Mouse (Mus musculus): ENCODE results near the gene 1700016C15Rik. TPM values are rescaled to one million over a fixed set of nuclear protein-coding genes. Genes with fewer than 3 reads are reported as not detected.

The 1700016C15Rik gene
- polyA plus RNA-seq, 1 experiment from 2014 or later = not detected

GRCm38 (mm10) chr1:177727883-177728525, 1.6 kb upstream of the 1700016C15Rik start:
- no peak for DNase-seq (ENCODE audit: low spot score)
- H3K27ac ChIP-seq (ENCODE audit: low read depth, low read length) = no peak overlapping the region
- WGBS = 89% methylated on average over 3 of the region's 3 CpGs

DNA sequence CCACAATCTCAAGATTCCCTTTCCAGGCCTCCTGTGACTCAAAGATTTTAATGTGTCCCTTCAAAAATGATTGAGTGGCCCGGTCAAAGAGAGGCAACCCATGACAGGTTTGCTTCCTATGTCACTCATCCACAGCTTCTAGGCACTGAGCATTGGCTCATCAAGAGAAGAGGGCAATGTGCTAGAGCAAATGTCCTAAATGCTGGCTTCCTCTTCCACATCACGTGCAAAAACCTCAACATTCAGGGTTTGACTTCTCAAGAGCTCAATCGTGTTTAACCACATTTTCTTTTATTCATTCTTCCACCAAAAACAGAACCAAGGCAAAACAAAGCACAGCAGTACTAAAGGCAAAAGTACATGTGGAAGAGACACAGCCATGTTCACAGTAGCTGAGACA, 2.4 kb downstream of the 1700016C15Rik start:
- WGBS = 97% methylated on average over 3 of the region's 3 CpGs
- H3K4me1 ChIP-seq (ENCODE audit: control insufficient read depth, insufficient read depth, low read length) = no peaks in the 10 kb centered on the region
- H3K36me3 ChIP-seq (ENCODE audit: control insufficient read depth, insufficient read depth, low read length) = no peaks in the 10 kb centered on the region
- ATAC-seq (no peak), DNase-seq (ENCODE audit: low spot score) (no peak)
- no peaks in the 10 kb centered on the region for H3K27me3 ChIP-seq (replicated peaks; ENCODE audit: control insufficient read depth, insufficient read depth, low read length)
- H3K27ac ChIP-seq (ENCODE audit: low read depth, low read length) = no peak overlapping the region
- H3K9me3 ChIP-seq (replicated peaks; ENCODE audit: control insufficient read depth, low read length) = peaks cover 3% of the 10 kb centered on the region; the same call in 1 of the 2 replicates
- no peak overlapping the region for H3K4me3 ChIP-seq (ENCODE audit: low read depth, low read length)
- H3K9ac ChIP-seq (ENCODE audit: low read length) = no peak overlapping the region
- no peak overlapping the region for H3K4me2 ChIP-seq (ENCODE audit: low read length)

More at GRCm38 (mm10) chr1:177727883-177728525, 1.6 kb upstream of the 1700016C15Rik start:
- no peaks in the 10 kb centered on the region for H3K27me3 ChIP-seq (replicated peaks; ENCODE audit: control insufficient read depth, insufficient read depth, low read length)
- H3K9ac ChIP-seq (ENCODE audit: low read length) = no peak overlapping the region
- H3K36me3 ChIP-seq (ENCODE audit: control insufficient read depth, insufficient read depth, low read length) = no peaks in the 10 kb centered on the region
- no peak for ATAC-seq
- H3K9me3 ChIP-seq (replicated peaks; ENCODE audit: control insufficient read depth, low read length) = peaks cover 3% of the 10 kb centered on the region; the same call in 1 of the 2 replicates
- H3K4me1 ChIP-seq (ENCODE audit: control insufficient read depth, insufficient read depth, low read length) = no peaks in the 10 kb centered on the region
- no peak overlapping the region for H3K4me2 ChIP-seq (ENCODE audit: low read length)
- H3K4me3 ChIP-seq (ENCODE audit: low read depth, low read length) = no peak overlapping the region

DNA sequence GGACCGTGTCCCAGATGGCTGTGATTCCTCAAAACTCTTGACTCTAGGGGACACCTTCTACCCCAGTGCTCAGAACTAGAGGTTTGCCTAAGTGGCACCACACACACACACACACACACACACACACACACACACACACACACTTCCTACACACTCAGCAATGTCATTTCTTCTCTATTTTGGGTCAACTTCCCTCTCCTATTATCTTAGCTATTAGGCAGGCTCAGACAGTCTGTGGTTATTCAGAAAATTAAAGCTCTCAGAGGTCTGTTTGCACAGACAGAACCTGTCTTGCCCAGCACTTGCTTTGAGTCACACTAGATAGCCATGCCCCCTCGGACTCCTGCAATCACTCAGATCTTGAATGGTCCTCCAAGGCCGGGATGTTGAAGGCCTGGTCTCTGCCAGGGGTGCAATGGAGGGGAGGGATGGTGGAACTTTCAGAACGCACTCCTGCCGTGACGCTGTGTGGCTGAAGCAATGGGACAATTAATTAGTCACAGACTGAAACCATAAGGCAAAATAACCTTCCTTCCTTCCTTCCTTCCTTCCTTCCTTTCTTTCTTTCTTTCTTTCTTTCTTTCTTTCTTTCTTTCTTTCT, 8.0 kb downstream of the 1700016C15Rik start:
- Histone ChIP-seq H3K36me3 (ENCODE audit: control insufficient read depth, insufficient read depth, low read length) (no peaks in the 10 kb centered on the region), H3K4me2 (ENCODE audit: low read length) (no peak overlapping the region), H3K9ac (ENCODE audit: low read length) (no peak overlapping the region), H3K27ac (ENCODE audit: low read depth, low read length) (no peak overlapping the region), H3K4me3 (ENCODE audit: low read depth, low read length) (no peak overlapping the region), H3K4me1 (ENCODE audit: control insufficient read depth, insufficient read depth, low read length) (no peaks in the 10 kb centered on the region), H3K9me3 (replicated peaks; ENCODE audit: control insufficient read depth, low read length) (no peaks in the 10 kb centered on the region), H3K27me3 (replicated peaks; ENCODE audit: control insufficient read depth, insufficient read depth, low read length) (no peaks in the 10 kb centered on the region)
- DNase-seq (ENCODE audit: low spot score) = no peak
- ATAC-seq = no peak
- WGBS = 66% methylated on average over 6 of the region's 6 CpGs

DNA sequence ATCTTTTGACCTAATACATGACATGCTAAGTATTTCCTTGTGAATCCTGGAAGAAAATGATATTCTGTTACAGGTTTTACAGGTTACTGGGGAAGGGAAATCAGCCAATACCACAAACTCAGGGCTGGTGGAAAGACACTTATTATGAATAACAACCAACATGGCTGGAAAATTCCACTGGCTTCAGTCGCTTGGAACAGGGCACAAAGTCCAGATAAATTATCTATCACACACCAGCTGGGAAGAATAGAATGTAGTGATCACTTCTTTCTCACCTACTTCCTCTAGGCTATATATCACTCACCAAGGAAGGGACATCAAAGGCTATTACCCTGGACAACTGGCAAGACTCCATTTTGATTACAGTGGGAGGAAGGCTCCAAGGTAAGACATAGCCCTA, 11.1 kb downstream of the 1700016C15Rik start:
- ATAC-seq (no peak), DNase-seq (ENCODE audit: low spot score) (no peak)
- WGBS = 96% methylated on average over 1 of the region's 1 CpGs
- Histone ChIP-seq H3K27me3 (replicated peaks; ENCODE audit: control insufficient read depth, insufficient read depth, low read length) (no peaks in the 10 kb centered on the region), H3K4me2 (ENCODE audit: low read length) (no peak overlapping the region), H3K4me3 (ENCODE audit: low read depth, low read length) (no peak overlapping the region), H3K27ac (ENCODE audit: low read depth, low read length) (no peak overlapping the region), H3K9ac (ENCODE audit: low read length) (no peak overlapping the region), H3K4me1 (ENCODE audit: control insufficient read depth, insufficient read depth, low read length) (no peaks in the 10 kb centered on the region), H3K9me3 (replicated peaks; ENCODE audit: control insufficient read depth, low read length) (no peaks in the 10 kb centered on the region), H3K36me3 (ENCODE audit: control insufficient read depth, insufficient read depth, low read length) (no peaks in the 10 kb centered on the region)

DNA sequence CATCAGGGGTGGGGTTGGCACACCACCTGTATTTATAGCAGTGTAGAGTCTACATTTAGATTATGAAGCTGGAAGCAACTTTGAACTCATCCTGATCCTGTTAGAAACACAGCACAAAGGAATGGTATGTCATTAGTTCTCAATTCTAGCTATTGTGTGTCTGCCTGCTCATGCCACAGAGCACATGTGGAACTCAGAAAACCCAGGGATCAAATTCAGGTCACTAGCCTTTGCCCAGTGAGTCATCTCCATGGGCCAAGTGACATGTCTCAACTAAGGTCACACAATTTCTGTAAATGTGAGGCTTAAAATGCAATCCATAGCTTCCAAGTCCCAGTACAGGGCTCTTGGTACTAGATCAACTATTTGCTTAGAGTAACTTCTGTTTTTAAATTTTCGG, 12.5 kb downstream of the 1700016C15Rik start:
- no peaks in the 10 kb centered on the region for H3K36me3 ChIP-seq (ENCODE audit: control insufficient read depth, insufficient read depth, low read length)
- no peak overlapping the region for H3K4me3 ChIP-seq (ENCODE audit: low read depth, low read length)
- WGBS = 83% methylated on average over 1 of the region's 1 CpGs
- no peaks in the 10 kb centered on the region for H3K9me3 ChIP-seq (replicated peaks; ENCODE audit: control insufficient read depth, low read length)
- H3K4me1 ChIP-seq (ENCODE audit: control insufficient read depth, insufficient read depth, low read length) = no peaks in the 10 kb centered on the region
- H3K27me3 ChIP-seq (replicated peaks; ENCODE audit: control insufficient read depth, insufficient read depth, low read length) = no peaks in the 10 kb centered on the region
- DNase-seq (ENCODE audit: low spot score) (no peak), ATAC-seq (no peak)
- H3K27ac ChIP-seq (ENCODE audit: low read depth, low read length) = no peak overlapping the region
- no peak overlapping the region for H3K9ac ChIP-seq (ENCODE audit: low read length)
- no peak overlapping the region for H3K4me2 ChIP-seq (ENCODE audit: low read length)

- no peak overlapping the region for H3K9ac ChIP-seq (ENCODE audit: low read length)
- DNase-seq (ENCODE audit: low spot score) = no peak
- ATAC-seq = no peak
- no peak overlapping the region for H3K27ac ChIP-seq (ENCODE audit: low read depth, low read length)
- no peak overlapping the region for H3K4me2 ChIP-seq (ENCODE audit: low read length)
- H3K36me3 ChIP-seq (ENCODE audit: control insufficient read depth, insufficient read depth, low read length) = no peaks in the 10 kb centered on the region
- no peaks in the 10 kb centered on the region for H3K4me1 ChIP-seq (ENCODE audit: control insufficient read depth, insufficient read depth, low read length)
- peaks cover 2% of the 10 kb centered on the region; the same call in 1 of the 2 replicates for H3K9me3 ChIP-seq (replicated peaks; ENCODE audit: control insufficient read depth, low read length)
- 84% methylated on average over 7 of the region's 7 CpGs for WGBS
- H3K4me3 ChIP-seq (ENCODE audit: low read depth, low read length) = no peak overlapping the region
- no peaks in the 10 kb centered on the region for H3K27me3 ChIP-seq (replicated peaks; ENCODE audit: control insufficient read depth, insufficient read depth, low read length)
Observed at GRCm38 (mm10) chr1:177744521-177745325, 15.1 kb downstream of the 1700016C15Rik start.

- H3K9me3 ChIP-seq (replicated peaks; ENCODE audit: control insufficient read depth, low read length) = peaks cover 14% of the 10 kb centered on the region
- H3K27me3 ChIP-seq (replicated peaks; ENCODE audit: control insufficient read depth, insufficient read depth, low read length) = no peaks in the 10 kb centered on the region
- WGBS = 95% methylated on average over 6 of the region's 6 CpGs
- DNase-seq (ENCODE audit: low spot score) (no peak), ATAC-seq (no peak)
- H3K4me2 ChIP-seq (ENCODE audit: low read length) = no peak overlapping the region
- H3K27ac ChIP-seq (ENCODE audit: low read depth, low read length) = no peak overlapping the region
- no peak overlapping the region for H3K9ac ChIP-seq (ENCODE audit: low read length)
- no peak overlapping the region for H3K4me3 ChIP-seq (ENCODE audit: low read depth, low read length)
- H3K4me1 ChIP-seq (ENCODE audit: control insufficient read depth, insufficient read depth, low read length) = no peaks in the 10 kb centered on the region
- no peaks in the 10 kb centered on the region for H3K36me3 ChIP-seq (ENCODE audit: control insufficient read depth, insufficient read depth, low read length)
Observed at GRCm38 (mm10) chr1:177747869-177748540, 18.4 kb downstream of the 1700016C15Rik start.

GRCm38 (mm10) chr1:177753496-177753895, 23.9 kb downstream of the 1700016C15Rik start:
- H3K9me3 ChIP-seq (replicated peaks; ENCODE audit: control insufficient read depth, low read length) = peaks cover 14% of the 10 kb centered on the region
- no peak for DNase-seq (ENCODE audit: low spot score)

More at GRCm38 (mm10) chr1:177753496-177753895, 23.9 kb downstream of the 1700016C15Rik start:
- 43% methylated on average over 1 of the region's 1 CpGs for WGBS
- Histone ChIP-seq H3K27ac (ENCODE audit: low read depth, low read length) (no peak overlapping the region), H3K4me1 (ENCODE audit: control insufficient read depth, insufficient read depth, low read length) (no peaks in the 10 kb centered on the region), H3K9ac (ENCODE audit: low read length) (no peak overlapping the region), H3K36me3 (ENCODE audit: control insufficient read depth, insufficient read depth, low read length) (no peaks in the 10 kb centered on the region), H3K4me2 (ENCODE audit: low read length) (no peak overlapping the region), H3K27me3 (replicated peaks; ENCODE audit: control insufficient read depth, insufficient read depth, low read length) (no peaks in the 10 kb centered on the region), H3K4me3 (ENCODE audit: low read depth, low read length) (no peak overlapping the region)
- ATAC-seq = no peak

Data from forebrain, embryonic 14.5 days (tissue).